Mouse (Mus musculus) ES-E14 (cell line): Measurements from ENCODE around the gene Dnajc6. TPM values are rescaled to one million over a fixed set of nuclear protein-coding genes. Genes with fewer than 3 reads are reported as not detected.

Experiments
- DNase-seq: peaks from one replicate; pipeline ENCODE4 v3.0.0-alpha.2; 2013; ENCODE audit warnings: low read depth, low spot score
- H3K27ac ChIP-seq: 2 replicates; pipeline ENCODE4 v1.5.1; 2012; ENCODE audit warnings: low read depth, mild to moderate bottlenecking, low read length, moderate library complexity, mixed read lengths; ENCODE audit not compliant: poor library complexity, insufficient read depth, severe bottlenecking
- H3K36me3 ChIP-seq: 2 replicates; pipeline ENCODE4 v1.6.1; 2012; ENCODE audit warnings: mild to moderate bottlenecking, low read length, moderate library complexity, mixed read lengths; ENCODE audit not compliant: control insufficient read depth, poor library complexity, insufficient read depth, severe bottlenecking
- H3K4me1 ChIP-seq, 2 experiments: fragments of 150-350 bp in 1 of 2; sonication (generic) in 1 of 2; 2 replicates each; pipeline ENCODE4 v1.6.1; 2012; ENCODE audit warnings: low read length in 2 of 2, mild to moderate bottlenecking in 1 of 2, mixed read lengths in 1 of 2; ENCODE audit not compliant: control insufficient read depth in 2 of 2, insufficient read depth in 2 of 2, poor library complexity in 1 of 2
- H3K4me3 ChIP-seq, 2 experiments: fragments of 150-350 bp in 1 of 2; sonication (generic) in 1 of 2; 2 replicates each; pipeline ENCODE4 v1.5.1; 2012; ENCODE audit warnings: low read length in 2 of 2, low read depth in 1 of 2, mild to moderate bottlenecking in 1 of 2, mixed read lengths in 1 of 2; ENCODE audit not compliant: insufficient read depth in 1 of 2, poor library complexity in 1 of 2, severe bottlenecking in 1 of 2
- H3K9ac ChIP-seq: 2 replicates; pipeline ENCODE4 v1.6.1; 2012; ENCODE audit warnings: low read depth, mild to moderate bottlenecking, low read length, mixed read lengths; ENCODE audit not compliant: poor library complexity, insufficient read depth, severe bottlenecking
- H3K9me3 ChIP-seq: fragments of 150-350 bp; sonication (generic); 2 replicates; pipeline ENCODE4 v1.6.1; 2012; ENCODE audit warnings: low read depth, mild to moderate bottlenecking, low read length; ENCODE audit not compliant: control insufficient read depth, insufficient read depth
- CHD2 ChIP-seq: IDR thresholded peaks from 2 replicates; pipeline ENCODE4 v1.6.1; 2014; ENCODE audit warnings: mild to moderate bottlenecking, low read depth, low read length, inconsistent platforms
- HCFC1 ChIP-seq: IDR thresholded peaks from 2 replicates; pipeline ENCODE4 v1.6.1; 2012; ENCODE audit warnings: low read length, inconsistent platforms, borderline replicate concordance; ENCODE audit not compliant: insufficient read depth
- MAFK ChIP-seq: IDR thresholded peaks from 2 replicates; pipeline ENCODE4 v1.6.1; 2014; ENCODE audit warnings: mild to moderate bottlenecking, low read depth, low read length, inconsistent platforms; ENCODE audit not compliant: insufficient read depth
- ZC3H11A ChIP-seq: IDR thresholded peaks from 2 replicates; pipeline ENCODE4 v1.6.1; 2012; ENCODE audit warnings: low read depth, mild to moderate bottlenecking, inconsistent platforms, low read length, borderline replicate concordance
- ZNF384 ChIP-seq: IDR thresholded peaks from 2 replicates; pipeline ENCODE4 v1.6.1; 2012; ENCODE audit warnings: low read depth, low read length, inconsistent platforms
- in situ Hi-C, 2 experiments: fragments of 600-800 bp; cut with MboI; formaldehyde crosslinking; loops; one replicate each; pipeline ENCODE4 v1.15.1; 2025; ENCODE audit warnings: low sequenced_read_pairs in 2 of 2, inconsistent platforms in 1 of 2; ENCODE audit not compliant: unreplicated experiment in 2 of 2
- total RNA-seq: library from RNA; depleted of rRNA; stranded (reverse); fragments of 300-350 nt; gene quantifications from 2 replicates; pipeline ENCODE4 v1.2.3, GENCODE M21; 2012

Dnajc6 gene
- total RNA-seq, 1 experiment, result 7.2 TPM

GRCm38 (mm10) chr4:101507571-101508422 is 11.3 kb downstream of the Dnajc6 start:
- Histone ChIP-seq H3K36me3 (no peaks in the 10 kb centered on the region), H3K27ac (0 out of 2 replicates have a peak overlapping the region, but pooled peaks have one; percentile 8), H3K9me3 (no peaks in the 10 kb centered on the region), H3K4me1 (peaks cover 4 to 5% of the 10 kb centered on the region in 2 experiments; a peak in 3 of 4 replicates), H3K4me3 (peak overlapping the region; percentile 55 to 56), H3K9ac (peak overlapping the region; percentile 19; the same call in 1 of the 2 replicates)
- in situ Hi-C loops, result no loop called here
- TF ChIP-seq HCFC1 (no peak), MAFK (no peak), CHD2 (no peak), ZC3H11A (no peak), ZNF384 (no peak)
- DNase-seq, result no peak

GRCm38 (mm10) chr4:101508431-101508830 is 12.0 kb downstream of the Dnajc6 start:
- no peak for DNase-seq
- TF ChIP-seq ZC3H11A, result no peak
- peak; percentile 79 for TF ChIP-seq ZNF384
- H3K4me3 ChIP-seq, result peak overlapping the region; percentile 55 to 69
- H3K9me3 ChIP-seq, result no peaks in the 10 kb centered on the region
- no peaks in the 10 kb centered on the region for H3K36me3 ChIP-seq
- in situ Hi-C loops, result no loop called here
- peak overlapping the region; percentile 60; the same call in 1 of the 2 replicates for H3K9ac ChIP-seq
- no peak overlapping the region for H3K27ac ChIP-seq
- H3K4me1 ChIP-seq, result peaks cover 4 to 5% of the 10 kb centered on the region in 2 experiments; a peak in 3 of 4 replicates

GRCm38 (mm10) chr4:101508851-101509577 is 12.6 kb downstream of the Dnajc6 start:
- Histone ChIP-seq H3K9me3 (no peaks in the 10 kb centered on the region), H3K27ac (0 out of 2 replicates have a peak overlapping the region, but pooled peaks have one; percentile 4), H3K36me3 (no peaks in the 10 kb centered on the region), H3K4me3 (peak overlapping the region; percentile 55 to 69), H3K9ac (peak overlapping the region; percentile 60), H3K4me1 (peaks cover 4 to 5% of the 10 kb centered on the region in 2 experiments; a peak in 3 of 4 replicates)
- DNase-seq, result no peak
- no peak for TF ChIP-seq MAFK
- no peak for TF ChIP-seq ZC3H11A
- no peak for TF ChIP-seq CHD2
- TF ChIP-seq HCFC1, result no peak
- TF ChIP-seq ZNF384, result no peak
- in situ Hi-C loops, result no loop called here

GRCm38 (mm10) chr4:101510111-101510903 is 13.9 kb downstream of the Dnajc6 start:
- H3K4me1 ChIP-seq, result peaks cover 4 to 5% of the 10 kb centered on the region in 2 experiments; a peak in 3 of 4 replicates
- no peak for DNase-seq
- in situ Hi-C loops, result no loop called here
- no peak overlapping the region for H3K4me3 ChIP-seq
- no peak overlapping the region for H3K27ac ChIP-seq
- TF ChIP-seq CHD2 (no peak), ZNF384 (no peak), MAFK (no peak), HCFC1 (no peak), ZC3H11A (no peak)
- no peaks in the 10 kb centered on the region for H3K36me3 ChIP-seq
- no peak overlapping the region for H3K9ac ChIP-seq
- H3K9me3 ChIP-seq, result no peaks in the 10 kb centered on the region
